Mouse (Mus musculus) ES-Bruce4 (cell line): ENCODE measurements around the gene Dnlz.

Experiments
- CTCF ChIP-seq: IDR thresholded peaks from one replicate; pipeline ENCODE4 v1.8.1; 2011; ENCODE audit warnings: low read depth, low read length
- EP300 ChIP-seq: IDR thresholded peaks from 2 replicates; pipeline ENCODE4 v1.6.1; 2011; ENCODE audit warnings: low read depth, low read length; ENCODE audit not compliant: insufficient read depth
- POLR2A ChIP-seq: IDR thresholded peaks from one replicate; pipeline ENCODE4 v1.8.1; 2011; ENCODE audit warnings: low read length; ENCODE audit not compliant: insufficient read depth

DNA sequence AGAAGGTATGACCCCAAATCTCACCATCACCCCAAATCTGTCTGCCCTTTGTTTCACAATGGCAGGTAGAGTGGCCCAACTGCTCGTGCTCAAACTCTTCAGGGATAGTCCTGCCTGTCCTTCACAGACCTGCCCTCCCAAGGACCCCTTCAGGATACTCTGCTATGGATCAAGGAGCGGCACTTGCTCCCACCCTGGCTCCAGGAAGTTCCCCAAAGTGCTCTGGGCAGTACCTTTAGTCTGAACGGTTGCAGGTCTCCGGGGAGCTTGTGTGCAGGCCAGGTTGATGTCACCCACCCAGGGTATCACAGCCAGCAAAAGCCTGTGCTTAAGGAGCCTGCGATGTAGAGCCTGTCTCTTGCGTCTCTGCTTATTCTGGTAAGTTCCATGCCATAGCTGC lies 16.0 kb upstream of the Dnlz start:
- TF ChIP-seq CTCF (no peak), EP300 (no peak), POLR2A (no peak)
